Mouse (Mus musculus): ENCODE measurements around the gene Gbp2.

- no peak for TF ChIP-seq CTCF (IDR thresholded peaks at IDR 0.05; ENCODE audit: low read depth, low read length)
- TF ChIP-seq POLR2A (IDR thresholded peaks at IDR 0.05; ENCODE audit: extremely low read depth, insufficient read depth, low read length) = no peak
Measured at GRCm38 (mm10) chr3:142601675-142602074, 18.7 kb upstream of the Gbp2 start.
